In genomic region chr15:83563857-83564651, GRCm38 (mm10) we compare ENCODE assay signal across 8 mouse cellular contexts. TPM values are rescaled to one million over a fixed set of nuclear protein-coding genes. Genes with fewer than 3 reads are reported as not detected.
DNase-seq lines count a peak whose midpoint lies in the region; ATAC-seq and TF ChIP-seq lines count a peak whose summit lies in the region.

No protein-coding gene starts in this region.

- peak; percentile 86 for DNase-seq in adrenal gland, adult 2 months
- DNase-seq in hindbrain, embryonic 14.5 days (ENCODE audit: low spot score): no peak
- DNase-seq in liver, embryonic 11.5 days (ENCODE audit: low spot score): peak; percentile 70
- peak; percentile 61 for DNase-seq in naive thymus-derived CD4-positive, alpha-beta T cell, adult 2 months (ENCODE audit: low read depth)
- peak; percentile 50 for DNase-seq in thymus, postnatal 25 days
- no peak for DNase-seq in frontal cortex, postnatal 10 days (ENCODE audit: low spot score in 2 of 2)

- peak overlapping the region; percentile 90 for H3K4me2 ChIP-seq in forebrain, embryonic 13.5 days
- H3K4me2 ChIP-seq in hindbrain, embryonic 14.5 days (replicated peaks): peak overlapping the region; percentile 65
- peak overlapping the region; percentile 90 for H3K4me2 ChIP-seq in liver, embryonic 11.5 days

- 2% methylated on average over 27 of the region's 27 CpGs for WGBS in forebrain, embryonic 13.5 days
- WGBS in hindbrain, embryonic 14.5 days: 3% methylated on average over 27 of the region's 27 CpGs
- WGBS in liver, embryonic 11.5 days: 2% methylated on average over 27 of the region's 27 CpGs

- peak overlapping the region; percentile 70 for H3K9ac ChIP-seq in forebrain, embryonic 13.5 days
- H3K9ac ChIP-seq in hindbrain, embryonic 14.5 days: peak overlapping the region; percentile 53
- H3K9ac ChIP-seq in liver, embryonic 11.5 days (ENCODE audit: low read depth, low read length): peak overlapping the region; percentile 79

- no peak for TF ChIP-seq CTCF in C2C12 (IDR thresholded peaks at IDR 0.05; ENCODE audit: control insufficient read depth, insufficient read depth, insufficient read length)

- no peaks in the 10 kb centered on the region for H3K27me3 ChIP-seq in C2C12 (ENCODE audit: control insufficient read depth, insufficient read depth, insufficient read length)
- H3K27me3 ChIP-seq in forebrain, embryonic 13.5 days: 0 out of 2 replicates have a peak, but pooled peaks cover 10% of the 10 kb centered on the region
- peaks cover 20% of the 10 kb centered on the region for H3K27me3 ChIP-seq in hindbrain, embryonic 14.5 days (ENCODE audit: control insufficient read depth, insufficient read depth, low read length)
- H3K27me3 ChIP-seq in liver, embryonic 11.5 days (replicated peaks; ENCODE audit: control insufficient read depth, insufficient read depth, low read length): no peaks in the 10 kb centered on the region

- peak; percentile 30 for ATAC-seq in forebrain, embryonic 13.5 days
- ATAC-seq in hindbrain, embryonic 14.5 days (ENCODE audit: low FRiP score): no peak
- peak; percentile 37; the same call in 1 of the 2 replicates for ATAC-seq in liver, embryonic 11.5 days (replicated peaks; ENCODE audit: low FRiP score)

- no peaks in the 10 kb centered on the region for H3K9me3 ChIP-seq in forebrain, embryonic 13.5 days (replicated peaks)
- no peaks in the 10 kb centered on the region for H3K9me3 ChIP-seq in hindbrain, embryonic 14.5 days (ENCODE audit: control insufficient read depth, low read length)
- H3K9me3 ChIP-seq in liver, embryonic 11.5 days (ENCODE audit: control insufficient read depth, low read length): no peaks in the 10 kb centered on the region

- H3K79me3 ChIP-seq in C2C12 (ENCODE audit: low read depth): peaks cover 38% of the 10 kb centered on the region

- H3ac ChIP-seq in C2C12 (ENCODE audit: control insufficient read depth, insufficient read length, low read depth): peak overlapping the region; percentile 70

- no peak overlapping the region for H3K27ac ChIP-seq in forebrain, embryonic 13.5 days
- H3K27ac ChIP-seq in hindbrain, embryonic 14.5 days: no peak overlapping the region
- H3K27ac ChIP-seq in liver, embryonic 11.5 days (ENCODE audit: low read depth, low read length): peak overlapping the region; percentile 89

- peaks cover 55% of the 10 kb centered on the region for H3K79me2 ChIP-seq in C2C12 (ENCODE audit: control insufficient read depth, insufficient read depth)

- peak overlapping the region; percentile 94 for H3K4me3 ChIP-seq in C2C12 (ENCODE audit: insufficient read depth, poor library complexity, severe bottlenecking)
- peak overlapping the region; percentile 42 for H3K4me3 ChIP-seq in forebrain, embryonic 13.5 days
- peak overlapping the region; percentile 29 for H3K4me3 ChIP-seq in hindbrain, embryonic 14.5 days (replicated peaks; ENCODE audit: low read length)
- H3K4me3 ChIP-seq in liver, embryonic 11.5 days (ENCODE audit: low read depth, low read length): peak overlapping the region; percentile 75

- peaks cover 22% of the 10 kb centered on the region for H3K4me1 ChIP-seq in forebrain, embryonic 13.5 days
- H3K4me1 ChIP-seq in hindbrain, embryonic 14.5 days (replicated peaks; ENCODE audit: control insufficient read depth, insufficient read depth, low read length): peaks cover 20% of the 10 kb centered on the region
- peaks cover 32% of the 10 kb centered on the region for H3K4me1 ChIP-seq in liver, embryonic 11.5 days (replicated peaks; ENCODE audit: control insufficient read depth, insufficient read depth, low read length)

- H3K36me3 ChIP-seq in C2C12 (ENCODE audit: control insufficient read depth, insufficient read depth): peaks cover 7% of the 10 kb centered on the region
- H3K36me3 ChIP-seq in forebrain, embryonic 13.5 days (ENCODE audit: poor library complexity, severe bottlenecking): no peaks in the 10 kb centered on the region
- no peaks in the 10 kb centered on the region for H3K36me3 ChIP-seq in hindbrain, embryonic 14.5 days (replicated peaks; ENCODE audit: control insufficient read depth, insufficient read depth)
- no peaks in the 10 kb centered on the region for H3K36me3 ChIP-seq in liver, embryonic 11.5 days (ENCODE audit: control insufficient read depth, insufficient read depth, low read length)

TF ChIP-seq in C2C12, 6 proteins besides CTCF, POLR2A, EP300 and RAD21:
- TF ChIP-seq MAX (IDR thresholded peaks at IDR 0.05) (peak; percentile 4), USF1 (IDR thresholded peaks at IDR 0.05; ENCODE audit: low read depth) (no peak), FOSL1 (IDR thresholded peaks at IDR 0.05; ENCODE audit: insufficient read depth, low read length, poor library complexity, severe bottlenecking) (no peak)

RNA-seq across cellular contexts. Expression of gene Mcat, which starts 0.5 kb away (rescaled TPM):
- 42.4 TPM for polyA plus RNA-seq in C2C12 (2012; fragmentation: generic; extraction: Trizol)
- 10 to 100 TPM; 26.2 to 45.8 TPM for total RNA-seq in adrenal gland, adult 2 months (2021)
- polyA plus RNA-seq in adrenal gland, adult 2 months (2012; rRNA removed): 86.0 and 113 TPM in 2 replicates
- polyA plus RNA-seq in forebrain, embryonic 13.5 days (2015; fragmentation: Nextera tagmentation; extraction: Ambion mirVana): 32.4 and 38.9 TPM in 2 replicates
- 33.2 and 37.6 TPM in 2 replicates for polyA plus RNA-seq in hindbrain, embryonic 14.5 days (2014; fragmentation: Nextera tagmentation; extraction: Ambion mirVana)
- polyA plus RNA-seq in liver, embryonic 11.5 days (2014; fragmentation: Nextera tagmentation; extraction: Ambion mirVana): 38.6 and 39.3 TPM in 2 replicates

RNA-seq across cellular contexts. Expression of gene Tspo, which starts 0.7 kb away (rescaled TPM):
- polyA plus RNA-seq in C2C12 (2012; fragmentation: generic; extraction: Trizol): 693 TPM
- total RNA-seq in adrenal gland, adult 2 months (2021): 100 to 1,000 TPM; 298 to 606 TPM
- 1,564 and 1,830 TPM in 2 replicates for polyA plus RNA-seq in adrenal gland, adult 2 months (2012; rRNA removed)
- 12.2 and 14.7 TPM in 2 replicates for polyA plus RNA-seq in forebrain, embryonic 13.5 days (2015; fragmentation: Nextera tagmentation; extraction: Ambion mirVana)
- 10.0 and 12.2 TPM in 2 replicates for polyA plus RNA-seq in hindbrain, embryonic 14.5 days (2014; fragmentation: Nextera tagmentation; extraction: Ambion mirVana)
- 144 and 150 TPM in 2 replicates for polyA plus RNA-seq in liver, embryonic 11.5 days (2014; fragmentation: Nextera tagmentation; extraction: Ambion mirVana)

RNA-seq across cellular contexts. Expression of gene Ttll12, which starts 30.9 kb away (rescaled TPM):
- polyA plus RNA-seq in C2C12 (2012; fragmentation: generic; extraction: Trizol): 84.8 TPM
- 10 to 100 TPM; 31.7 to 46.2 TPM for total RNA-seq in adrenal gland, adult 2 months (2021)
- 47.4 and 48.0 TPM in 2 replicates for polyA plus RNA-seq in adrenal gland, adult 2 months (2012; rRNA removed)
- 40.7 and 46.2 TPM in 2 replicates for polyA plus RNA-seq in forebrain, embryonic 13.5 days (2015; fragmentation: Nextera tagmentation; extraction: Ambion mirVana)
- polyA plus RNA-seq in hindbrain, embryonic 14.5 days (2014; fragmentation: Nextera tagmentation; extraction: Ambion mirVana): 43.1 and 44.4 TPM in 2 replicates
- polyA plus RNA-seq in liver, embryonic 11.5 days (2014; fragmentation: Nextera tagmentation; extraction: Ambion mirVana): 81.4 and 87.1 TPM in 2 replicates

RNA-seq across cellular contexts. Expression of gene Bik, which starts 37.4 kb away (rescaled TPM):
- polyA plus RNA-seq in C2C12 (2012; fragmentation: generic; extraction: Trizol): 0.91 TPM
- total RNA-seq in adrenal gland, adult 2 months (2021): 1 to 10 TPM; 3.2 to 7.3 TPM
- polyA plus RNA-seq in adrenal gland, adult 2 months (2012; rRNA removed): 9.1 and 11.4 TPM in 2 replicates
- polyA plus RNA-seq in forebrain, embryonic 13.5 days (2015; fragmentation: Nextera tagmentation; extraction: Ambion mirVana): 1.5 and 1.6 TPM in 2 replicates
- 0.84 and 1.1 TPM in 2 replicates for polyA plus RNA-seq in hindbrain, embryonic 14.5 days (2014; fragmentation: Nextera tagmentation; extraction: Ambion mirVana)
- polyA plus RNA-seq in liver, embryonic 11.5 days (2014; fragmentation: Nextera tagmentation; extraction: Ambion mirVana): 4.0 and 5.6 TPM in 2 replicates

RNA-seq across cellular contexts. Expression of gene Ttll1, which starts 53.4 kb away (rescaled TPM):
- 28.5 TPM for polyA plus RNA-seq in C2C12 (2012; fragmentation: generic; extraction: Trizol)
- 10 to 100 TPM in 1 of 2 experiments, 1 to 10 TPM in 1; 7.4 to 13.6 TPM for total RNA-seq in adrenal gland, adult 2 months (2021)
- 4.5 and 4.7 TPM in 2 replicates for polyA plus RNA-seq in adrenal gland, adult 2 months (2012; rRNA removed)
- polyA plus RNA-seq in forebrain, embryonic 13.5 days (2015; fragmentation: Nextera tagmentation; extraction: Ambion mirVana): 69.8 and 79.8 TPM in 2 replicates
- 59.5 and 74.7 TPM in 2 replicates for polyA plus RNA-seq in hindbrain, embryonic 14.5 days (2014; fragmentation: Nextera tagmentation; extraction: Ambion mirVana)
- 12.6 and 14.5 TPM in 2 replicates for polyA plus RNA-seq in liver, embryonic 11.5 days (2014; fragmentation: Nextera tagmentation; extraction: Ambion mirVana)

Comparison
In these comparisons a context has a peak if more than half of its experiments do, and no peak if none do; other contexts are left out.
1. H3K4me3 ChIP-seq: peak in every context shown above with its lines; median percentile 94 in C2C12; 75 in liver, embryonic 11.5 days; 42 in forebrain, embryonic 13.5 days; 29 in hindbrain, embryonic 14.5 days.
2. DNase-seq: peak in adrenal gland, adult 2 months (single experiment), liver, embryonic 11.5 days (single experiment), naive thymus-derived CD4-positive, alpha-beta T cell, adult 2 months (single experiment) and thymus, postnatal 25 days (single experiment); none in hindbrain, embryonic 14.5 days (single experiment) and frontal cortex, postnatal 10 days (0 of 2).
3. Peak in every context shown above with its lines, with median percentiles within 50 percentile points of each other: H3K4me2 ChIP-seq and H3K9ac ChIP-seq.